Mouse (Mus musculus): ENCODE measurements around the gene Clcn5. TPM values are rescaled to one million over a fixed set of nuclear protein-coding genes. Genes with fewer than 3 reads are reported as not detected.
A peak's percentile ranks its signal among the peaks of the same experiment; 100 is the strongest.

Clcn5 gene
- total RNA-seq (2021): 10 to 100 TPM; 18.7 to 33.5 TPM
- long read RNA-seq, experiment 1, full-length matches to known transcripts: 2 of 3 reads
- long read RNA-seq, experiment 1, partial matches to known transcripts: 0 of 3 reads
- long read RNA-seq, experiment 1, other reads (novel, unspliced or antisense): 1 of 3 reads
- long read RNA-seq, experiment 2, full-length matches to known transcripts: 3 of 7 reads
- long read RNA-seq, experiment 2, partial matches to known transcripts: 0 of 7 reads
- long read RNA-seq, experiment 2, other reads (novel, unspliced or antisense): 4 of 7 reads

- peak; percentile 85 to 89 for DNase-seq (ENCODE audit: low spot score in 2 of 2)
These were observed at the start of gene Clcn5 for GRCm38 (mm10) chrX:7319089-7319721. Gene Clcn5 (minus strand): TSS chrX:7319358.

- no peak for DNase-seq (ENCODE audit: low spot score in 2 of 2)
These were observed 6.3 kb upstream of the Clcn5 start for GRCm38 (mm10) chrX:7325455-7325854.

GRCm38 (mm10) chrX:7322288-7322687, 3.1 kb upstream of the Clcn5 start:
- DNase-seq (ENCODE audit: low spot score in 2 of 2): peak; percentile 48 to 59

GRCm38 (mm10) chrX:7320571-7320970, 1.4 kb upstream of the Clcn5 start:
- DNase-seq (ENCODE audit: low spot score in 2 of 2): no peak

- DNase-seq (ENCODE audit: low spot score in 2 of 2): peak in 1 of 2 experiments; percentile 29
These were observed 570 bp downstream of the Clcn5 start for GRCm38 (mm10) chrX:7318551-7319025.

GRCm38 (mm10) chrX:7315115-7315514, 4.0 kb downstream of the Clcn5 start:
- no peak for DNase-seq (ENCODE audit: low spot score in 2 of 2)

- no peak for DNase-seq (ENCODE audit: low spot score in 2 of 2)
These were observed 4.5 kb downstream of the Clcn5 start for GRCm38 (mm10) chrX:7314645-7315044.

GRCm38 (mm10) chrX:7308242-7308641, 10.9 kb downstream of the Clcn5 start:
- no peak for DNase-seq (ENCODE audit: low spot score in 2 of 2)

- no peak for DNase-seq (ENCODE audit: low spot score in 2 of 2)
These were observed 12.3 kb downstream of the Clcn5 start for GRCm38 (mm10) chrX:7306861-7307260.

GRCm38 (mm10) chrX:7292981-7293380, 26.2 kb downstream of the Clcn5 start:
- DNase-seq (ENCODE audit: low spot score in 2 of 2): no peak

GRCm38 (mm10) chrX:7292151-7292768, 26.9 kb downstream of the Clcn5 start:
- DNase-seq (ENCODE audit: low spot score in 2 of 2): no peak

GRCm38 (mm10) chrX:7288976-7289375, 30.2 kb downstream of the Clcn5 start:
- DNase-seq (ENCODE audit: low spot score in 2 of 2): no peak

- no peak for DNase-seq (ENCODE audit: low spot score in 2 of 2)
These were observed 32.0 kb downstream of the Clcn5 start for GRCm38 (mm10) chrX:7287051-7287734.

GRCm38 (mm10) chrX:7282636-7283035, 36.5 kb downstream of the Clcn5 start:
- DNase-seq (ENCODE audit: low spot score in 2 of 2): no peak

- no peak for DNase-seq (ENCODE audit: low spot score in 2 of 2)
These were observed 39.4 kb downstream of the Clcn5 start for GRCm38 (mm10) chrX:7279722-7280121.

- DNase-seq (ENCODE audit: low spot score in 2 of 2): no peak
These were observed 42.6 kb downstream of the Clcn5 start for GRCm38 (mm10) chrX:7276564-7276963.

GRCm38 (mm10) chrX:7261149-7261548, 58.0 kb downstream of the Clcn5 start:
- DNase-seq (ENCODE audit: low spot score in 2 of 2): no peak

GRCm38 (mm10) chrX:7260400-7261113, 58.6 kb downstream of the Clcn5 start:
- DNase-seq (ENCODE audit: low spot score in 2 of 2): no peak

GRCm38 (mm10) chrX:7259718-7260117, 59.4 kb downstream of the Clcn5 start:
- DNase-seq (ENCODE audit: low spot score in 2 of 2): no peak

GRCm38 (mm10) chrX:7256022-7256421, 63.1 kb downstream of the Clcn5 start:
- no peak for DNase-seq (ENCODE audit: low spot score in 2 of 2)

GRCm38 (mm10) chrX:7204099-7204498, 115.1 kb downstream of the Clcn5 start:
- no peak for DNase-seq (ENCODE audit: low spot score in 2 of 2)

All from adrenal gland, adult 18-20 months (tissue).